Mouse (Mus musculus): Measurements from ENCODE around the gene Prss36. TPM values are rescaled to one million over a fixed set of nuclear protein-coding genes. Genes with fewer than 3 reads are reported as not detected.

Gene Prss36
- polyA plus RNA-seq, 1 experiment, result 10.6 TPM

- no peak for TF ChIP-seq MYOD1 (IDR thresholded peaks at IDR 0.05; ENCODE audit: control insufficient read depth in 1 of 3, insufficient read length in 2 of 3, low read depth in 2 of 3)
- no peak for TF ChIP-seq TCF12 (IDR thresholded peaks at IDR 0.05; ENCODE audit: insufficient read depth, poor library complexity, severe bottlenecking)
- no peak for TF ChIP-seq MAX (IDR thresholded peaks at IDR 0.05; ENCODE audit: low read depth)
- no peak for TF ChIP-seq REST (IDR thresholded peaks at IDR 0.05; ENCODE audit: insufficient read depth, insufficient read length)
- TF ChIP-seq POLR2A (IDR thresholded peaks at IDR 0.05; ENCODE audit: insufficient read length, low read depth), result no peak
- no peak for TF ChIP-seq CEBPB (IDR thresholded peaks at IDR 0.05; ENCODE audit: insufficient read depth, poor library complexity, severe bottlenecking)
- TF ChIP-seq MYOG (IDR thresholded peaks at IDR 0.05; ENCODE audit: control insufficient read depth in 1 of 3, insufficient read depth in 1 of 3, insufficient read length in 2 of 3, low read depth in 2 of 3), result no peak
- TF ChIP-seq E2F4 (IDR thresholded peaks at IDR 0.05; ENCODE audit: insufficient read depth), result no peak
- no peak for TF ChIP-seq POLR2AphosphoS2 (IDR thresholded peaks at IDR 0.05; ENCODE audit: insufficient read length, low read depth)
- no peak for TF ChIP-seq TCF3 (IDR thresholded peaks at IDR 0.05; ENCODE audit: insufficient read length, low read depth)
- no peak for TF ChIP-seq USF1 (IDR thresholded peaks at IDR 0.05; ENCODE audit: low read depth)
- no peak for TF ChIP-seq SRF (IDR thresholded peaks at IDR 0.05; ENCODE audit: control insufficient read depth, insufficient read length, low read depth)
- no peak overlapping the region for H3ac ChIP-seq (ENCODE audit: control insufficient read depth, insufficient read length)
- H3K79me2 ChIP-seq (ENCODE audit: control insufficient read depth, insufficient read depth), result peaks cover 28% of the 10 kb centered on the region
- H3K4me3 ChIP-seq, result no peak overlapping the region
- peaks cover 17% of the 10 kb centered on the region for H3K36me3 ChIP-seq (ENCODE audit: control insufficient read depth, insufficient read depth)
- H3K4me2 ChIP-seq (ENCODE audit: low read depth), result peak overlapping the region; percentile 38
- H3K27me3 ChIP-seq (ENCODE audit: control insufficient read depth, insufficient read depth, insufficient read length), result no peaks in the 10 kb centered on the region
Measured at GRCm38 (mm10) chr7:127886551-127886950, 60.0 kb downstream of the Prss36 start.

GRCm38 (mm10) chr7:127885951-127886350 is 60.6 kb downstream of the Prss36 start:
- no peak for TF ChIP-seq CEBPB (IDR thresholded peaks at IDR 0.05; ENCODE audit: insufficient read depth, poor library complexity, severe bottlenecking)
- no peak for TF ChIP-seq MAX (IDR thresholded peaks at IDR 0.05; ENCODE audit: low read depth)
- TF ChIP-seq MYOD1 (IDR thresholded peaks at IDR 0.05; ENCODE audit: control insufficient read depth in 1 of 3, insufficient read length in 2 of 3, low read depth in 2 of 3), result peak in 2 of 3 experiments; percentile 42 to 72
- TF ChIP-seq POLR2AphosphoS2 (IDR thresholded peaks at IDR 0.05; ENCODE audit: insufficient read length, low read depth), result peak; percentile 23
- peak; percentile 23 to 88 (median 41) for TF ChIP-seq MYOG (IDR thresholded peaks at IDR 0.05; ENCODE audit: control insufficient read depth in 1 of 3, insufficient read depth in 1 of 3, insufficient read length in 2 of 3, low read depth in 2 of 3)
- TF ChIP-seq TCF12 (IDR thresholded peaks at IDR 0.05; ENCODE audit: insufficient read depth, poor library complexity, severe bottlenecking), result no peak
- no peak for TF ChIP-seq REST (IDR thresholded peaks at IDR 0.05; ENCODE audit: insufficient read depth, insufficient read length)
- TF ChIP-seq USF1 (IDR thresholded peaks at IDR 0.05; ENCODE audit: low read depth), result no peak
- no peak for TF ChIP-seq SRF (IDR thresholded peaks at IDR 0.05; ENCODE audit: control insufficient read depth, insufficient read length, low read depth)
- TF ChIP-seq TCF3 (IDR thresholded peaks at IDR 0.05; ENCODE audit: insufficient read length, low read depth), result no peak
- no peak for TF ChIP-seq POLR2A (IDR thresholded peaks at IDR 0.05; ENCODE audit: insufficient read length, low read depth)
- TF ChIP-seq E2F4 (IDR thresholded peaks at IDR 0.05; ENCODE audit: insufficient read depth), result no peak
- H3K4me2 ChIP-seq (ENCODE audit: low read depth), result peak overlapping the region; percentile 38
- no peaks in the 10 kb centered on the region for H3K27me3 ChIP-seq (ENCODE audit: control insufficient read depth, insufficient read depth, insufficient read length)
- H3K36me3 ChIP-seq (ENCODE audit: control insufficient read depth, insufficient read depth), result peaks cover 17% of the 10 kb centered on the region
- no peak overlapping the region for H3ac ChIP-seq (ENCODE audit: control insufficient read depth, insufficient read length)
- no peak overlapping the region for H3K4me3 ChIP-seq
- peaks cover 28% of the 10 kb centered on the region for H3K79me2 ChIP-seq (ENCODE audit: control insufficient read depth, insufficient read depth)

Other genes with a start within 250 kb of the Prss36 start
- gene Bcl7c, start 237.8 kb downstream of the Prss36 start, polyA plus RNA-seq (2012; fragmentation: generic; extraction: Trizol), result 94.7 TPM
- gene Ctf1, start 234.0 kb downstream of the Prss36 start, polyA plus RNA-seq (2012; fragmentation: generic; extraction: Trizol), result 8.9 TPM
- 0.14 TPM for gene Ctf2, start 214.6 kb downstream of the Prss36 start, polyA plus RNA-seq (2012; fragmentation: generic; extraction: Trizol)
- gene Fbxl19, start 202.2 kb downstream of the Prss36 start, polyA plus RNA-seq (2012; fragmentation: generic; extraction: Trizol), result 11.9 TPM
- gene Orai3, start 176.9 kb downstream of the Prss36 start, polyA plus RNA-seq (2012; fragmentation: generic; extraction: Trizol), result 16.3 TPM
- gene Setd1a, start 170.1 kb downstream of the Prss36 start, polyA plus RNA-seq (2012; fragmentation: generic; extraction: Trizol), result 13.7 TPM
- 1.4 TPM for gene Gm49388, start 161.1 kb downstream of the Prss36 start, polyA plus RNA-seq (2012; fragmentation: generic; extraction: Trizol)
- gene Hsd3b7, start 146.1 kb downstream of the Prss36 start, polyA plus RNA-seq (2012; fragmentation: generic; extraction: Trizol), result 15.0 TPM
- 73.0 TPM for gene Stx4a, start 122.4 kb downstream of the Prss36 start, polyA plus RNA-seq (2012; fragmentation: generic; extraction: Trizol)
- 0.20 TPM for gene Stx1b, start 122.2 kb downstream of the Prss36 start, polyA plus RNA-seq (2012; fragmentation: generic; extraction: Trizol)
- gene Zfp646, start 70.5 kb downstream of the Prss36 start, polyA plus RNA-seq (2012; fragmentation: generic; extraction: Trizol), result 16.7 TPM
- 7.9 TPM for gene Zfp668, start 69.9 kb downstream of the Prss36 start, polyA plus RNA-seq (2012; fragmentation: generic; extraction: Trizol)
- gene Prss53, start 55.8 kb downstream of the Prss36 start, polyA plus RNA-seq (2012; fragmentation: generic; extraction: Trizol), result 0.74 TPM
- gene Gm21974, start 51.3 kb downstream of the Prss36 start, polyA plus RNA-seq (2012; fragmentation: generic; extraction: Trizol), result not detected
- gene Vkorc1, start 51.1 kb downstream of the Prss36 start, polyA plus RNA-seq (2012; fragmentation: generic; extraction: Trizol), result 65.9 TPM
- 53.2 TPM for gene Bckdk, start 42.6 kb downstream of the Prss36 start, polyA plus RNA-seq (2012; fragmentation: generic; extraction: Trizol)
- gene Kat8, start 34.2 kb downstream of the Prss36 start, polyA plus RNA-seq (2012; fragmentation: generic; extraction: Trizol), result 26.4 TPM
- 0.06 TPM for gene Prss8, start 16.6 kb downstream of the Prss36 start, polyA plus RNA-seq (2012; fragmentation: generic; extraction: Trizol)
- gene Fus, start 20.7 kb upstream of the Prss36 start, polyA plus RNA-seq (2012; fragmentation: generic; extraction: Trizol), result 231 TPM
- gene Pycard, start 47.1 kb upstream of the Prss36 start, polyA plus RNA-seq (2012; fragmentation: generic; extraction: Trizol), result 3.9 TPM
- gene Trim72, start 57.2 kb upstream of the Prss36 start, polyA plus RNA-seq (2012; fragmentation: generic; extraction: Trizol), result 468 TPM
- 0.14 TPM for gene Itgam, start 115.9 kb upstream of the Prss36 start, polyA plus RNA-seq (2012; fragmentation: generic; extraction: Trizol)
- not detected for gene Gm49368, start 116.0 kb upstream of the Prss36 start, polyA plus RNA-seq (2012; fragmentation: generic; extraction: Trizol)
- gene Itgax, start 182.8 kb upstream of the Prss36 start, polyA plus RNA-seq (2012; fragmentation: generic; extraction: Trizol), result not detected
- 0.13 TPM for gene Itgad, start 207.7 kb upstream of the Prss36 start, polyA plus RNA-seq (2012; fragmentation: generic; extraction: Trizol)

Data from myocyte (in vitro differentiated cells).